Mouse (Mus musculus) left cerebral cortex, postnatal 25 days (tissue): ENCODE measurements around the gene Prox2. TPM values are rescaled to one million over a fixed set of nuclear protein-coding genes. Genes with fewer than 3 reads are reported as not detected.

ENCODE experiments used
- DNase-seq, 2 experiments: peaks; one replicate each; pipeline ENCODE4 v3.0.0; 2022; ENCODE audit warnings: low spot score in 2 of 2, mixed read lengths in 1 of 2
- intact Hi-C: fragments of 180-260 bp; cut with DNase I; formaldehyde crosslinking; loops from one replicate; pipeline ENCODE4 v1.15.1; 2025
- total RNA-seq, 2 experiments: library from RNA; stranded (reverse); gene quantifications; 2 replicates each; pipeline ENCODE4 v1.2.3; 2021

Prox2 gene
- total RNA-seq, 2 experiments from 2014 or later, result 1.3 to 1.4 TPM

DNA sequence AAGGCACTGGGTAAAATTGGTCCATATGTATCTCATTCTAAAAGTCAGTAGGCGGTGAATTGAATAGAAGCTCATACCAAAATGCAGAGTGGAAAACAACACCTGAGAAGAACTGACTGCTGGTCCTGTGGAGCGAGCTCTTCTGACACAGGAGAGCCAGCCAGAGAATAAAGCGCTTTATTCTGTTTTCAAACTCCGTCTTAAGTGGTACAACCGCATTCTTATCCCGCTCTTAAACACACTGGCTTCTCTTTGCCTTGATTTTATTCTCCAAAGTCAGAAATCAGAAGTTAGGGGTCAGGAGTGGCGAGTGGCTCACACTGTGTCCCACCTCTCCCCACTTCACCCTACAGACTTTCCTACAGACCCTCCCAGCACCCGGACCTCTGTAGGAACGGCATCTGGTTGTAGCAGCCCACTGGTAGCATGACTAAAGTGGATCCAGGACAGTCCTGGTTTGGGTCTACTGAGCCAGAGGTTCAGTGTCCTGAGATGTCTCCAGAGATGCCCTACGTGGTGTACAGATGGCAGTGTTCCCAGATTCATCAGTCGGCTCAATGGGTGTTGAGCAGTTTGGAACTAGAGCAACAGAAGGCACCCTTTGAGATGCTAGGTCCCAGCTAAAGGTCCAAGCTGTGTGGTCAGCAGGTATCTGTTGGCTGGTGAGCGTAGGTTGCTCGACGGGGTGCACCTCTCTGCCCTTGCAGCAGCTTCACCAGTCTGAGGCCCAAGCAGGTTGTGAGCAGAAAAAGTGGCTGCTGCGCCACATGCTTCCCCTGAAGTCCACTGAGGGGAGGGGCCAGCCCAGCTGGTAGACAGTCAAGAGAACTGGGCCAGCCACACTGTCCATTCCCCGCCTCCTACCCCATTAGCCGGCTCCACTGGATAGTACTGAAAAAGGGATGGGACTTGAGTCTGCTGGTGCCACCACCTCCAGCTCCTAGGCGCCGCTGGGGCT, 25.2 kb upstream of the Prox2 start:
- intact Hi-C loops, result no loop called here
- DNase-seq, result no peak

DNA sequence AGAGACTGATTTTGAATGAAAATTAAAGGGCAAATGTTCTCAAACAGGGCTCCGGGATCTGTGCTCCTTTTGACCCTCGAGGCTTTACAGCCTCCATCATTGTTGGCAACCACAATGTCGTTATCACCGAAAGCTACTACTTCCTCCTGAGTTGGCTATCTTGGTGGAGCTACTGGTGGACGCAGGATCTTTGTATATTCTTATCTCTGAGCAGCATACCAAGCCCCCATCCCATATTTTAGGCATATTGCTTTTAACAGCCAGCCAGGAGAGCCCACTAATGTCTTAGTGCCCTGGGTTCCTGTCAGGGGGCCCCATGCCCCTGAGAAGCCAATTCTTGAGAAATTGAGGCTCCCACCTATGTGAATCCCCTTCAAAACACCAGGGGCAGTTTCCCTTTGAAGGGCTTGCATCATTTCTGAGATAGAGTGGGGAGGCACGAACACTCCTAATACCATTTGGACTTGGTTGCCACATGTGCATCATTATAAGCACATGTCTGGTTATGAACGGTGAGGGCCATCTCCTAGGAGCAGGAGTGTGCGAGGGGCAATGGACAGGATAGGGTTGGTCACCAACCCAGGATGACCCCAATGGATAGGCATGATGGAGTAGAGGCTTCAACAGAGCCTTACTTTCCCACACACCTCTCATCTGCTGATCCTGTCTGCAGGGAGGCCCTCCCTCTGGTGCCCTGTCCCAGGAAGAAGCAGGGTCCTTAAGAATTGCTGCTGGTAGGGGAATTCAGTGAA, 23.7 kb upstream of the Prox2 start:
- DNase-seq, result no peak
- intact Hi-C loops, result no loop called here

DNA sequence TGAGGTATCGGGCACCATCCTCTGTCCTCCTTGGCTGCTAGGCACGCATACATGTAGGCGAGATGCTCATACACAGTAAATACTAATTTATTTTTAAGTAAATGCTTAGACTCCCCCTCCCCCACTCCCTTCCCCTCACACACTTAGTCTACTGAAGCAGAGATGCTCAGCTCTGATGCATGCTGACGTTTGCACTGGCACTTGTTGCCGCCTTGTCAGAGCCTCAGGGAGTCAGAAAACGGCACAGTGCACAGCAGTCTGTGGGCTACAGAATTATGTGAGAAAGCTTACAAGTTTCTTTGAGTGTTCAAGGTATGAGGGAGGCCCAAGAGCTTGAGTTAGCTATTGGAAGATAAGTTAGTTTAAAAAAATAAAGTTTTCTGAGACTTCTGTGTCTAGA, 20.8 kb upstream of the Prox2 start:
- intact Hi-C loops, result no loop called here
- no peak for DNase-seq

DNA sequence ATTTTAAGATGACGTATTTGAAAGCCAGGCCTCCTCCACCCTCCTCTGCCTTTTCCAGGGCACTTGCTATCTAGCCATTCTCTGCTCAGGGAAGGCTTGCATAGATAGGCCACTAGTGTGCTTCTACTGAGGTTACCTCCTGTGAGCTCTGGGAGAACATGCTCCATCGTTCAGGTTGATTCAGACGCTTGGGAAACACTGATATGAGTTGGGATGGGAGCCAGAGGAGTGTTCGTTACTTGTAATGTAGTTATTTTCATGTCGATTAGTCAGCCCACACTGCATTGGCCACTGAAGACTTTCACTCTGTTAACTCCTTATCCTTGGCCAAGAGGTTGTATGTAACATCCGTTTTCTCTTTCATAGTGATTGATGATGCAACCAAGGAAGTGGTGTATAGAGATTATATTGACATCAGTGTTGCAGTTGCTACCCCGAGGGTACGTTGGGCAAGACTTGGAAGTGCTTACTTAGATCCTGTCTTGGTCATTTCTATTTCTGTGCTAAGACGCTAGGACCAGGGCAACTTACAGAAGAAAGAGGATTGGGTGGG, 18.9 kb upstream of the Prox2 start:
- intact Hi-C loops, result no loop called here
- no peak for DNase-seq

DNA sequence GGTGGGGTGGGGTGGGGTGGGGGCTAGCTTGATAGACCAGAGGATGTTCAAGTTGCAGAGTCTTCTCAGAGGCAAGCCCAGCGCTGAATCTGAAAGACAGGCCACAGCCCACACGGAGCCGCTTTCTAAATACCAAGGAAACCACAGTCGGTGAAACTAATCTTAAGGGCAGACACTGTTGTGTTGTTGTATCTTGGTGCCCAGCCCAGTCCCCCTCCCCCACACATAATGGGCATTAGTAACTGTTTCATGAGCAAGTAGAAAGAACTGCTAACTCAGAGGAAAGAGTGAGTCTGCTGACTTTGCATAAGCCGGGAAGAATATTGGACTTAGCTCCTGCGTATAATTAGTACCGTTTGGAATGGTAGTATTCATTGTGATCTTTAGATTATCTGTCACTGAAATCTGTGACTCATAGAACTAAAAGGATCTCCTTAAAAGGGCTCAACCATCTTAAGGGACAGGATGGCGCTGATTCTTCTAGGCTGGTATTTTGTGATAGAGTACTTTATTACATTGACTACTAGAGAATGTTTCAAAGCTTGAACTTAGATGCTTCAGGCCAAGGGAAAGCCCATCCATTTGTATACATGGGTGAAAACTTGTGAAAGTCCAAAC, 16.5 kb upstream of the Prox2 start:
- intact Hi-C loops, result no loop called here
- no peak for DNase-seq

DNA sequence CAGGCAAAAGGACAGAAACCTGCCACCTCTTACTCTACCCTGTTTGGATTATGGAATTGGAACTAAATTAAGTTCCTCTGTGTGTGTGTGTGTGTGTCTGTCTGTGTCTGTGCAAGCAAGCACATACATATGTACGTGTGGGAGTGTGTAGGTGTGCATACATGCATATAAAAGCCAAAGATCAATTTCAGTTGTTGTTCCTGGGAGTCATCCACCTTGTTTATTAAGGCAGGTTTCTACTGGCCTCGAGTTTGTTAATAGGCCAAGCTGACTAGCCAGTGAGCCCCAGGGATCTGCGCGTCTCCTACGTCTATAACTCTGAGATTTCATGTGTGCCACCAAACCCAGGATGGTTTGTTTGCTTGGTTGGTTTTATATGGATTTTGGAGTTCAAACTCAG, 14.2 kb upstream of the Prox2 start:
- intact Hi-C loops, result no loop called here
- no peak for DNase-seq

DNA sequence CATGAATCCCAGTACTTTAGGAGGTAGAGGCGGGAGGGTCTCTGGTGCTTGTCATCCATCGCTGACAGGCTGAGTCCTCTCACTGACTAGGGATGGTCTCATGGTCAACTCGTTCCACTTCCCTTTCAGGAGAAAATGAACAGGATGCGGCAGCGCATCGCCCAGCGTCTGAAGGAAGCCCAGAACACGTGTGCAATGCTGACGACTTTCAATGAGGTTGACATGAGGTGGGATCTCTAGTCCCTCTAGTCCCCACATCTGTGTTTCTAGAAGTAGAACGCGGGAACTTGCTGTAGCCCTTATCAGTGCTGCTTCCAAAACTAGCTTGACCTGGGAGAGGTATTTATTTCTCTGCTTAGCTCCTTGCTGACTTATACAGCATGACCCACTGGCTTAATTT, 13.1 kb upstream of the Prox2 start:
- intact Hi-C loops, result no loop called here
- DNase-seq, result no peak

DNA sequence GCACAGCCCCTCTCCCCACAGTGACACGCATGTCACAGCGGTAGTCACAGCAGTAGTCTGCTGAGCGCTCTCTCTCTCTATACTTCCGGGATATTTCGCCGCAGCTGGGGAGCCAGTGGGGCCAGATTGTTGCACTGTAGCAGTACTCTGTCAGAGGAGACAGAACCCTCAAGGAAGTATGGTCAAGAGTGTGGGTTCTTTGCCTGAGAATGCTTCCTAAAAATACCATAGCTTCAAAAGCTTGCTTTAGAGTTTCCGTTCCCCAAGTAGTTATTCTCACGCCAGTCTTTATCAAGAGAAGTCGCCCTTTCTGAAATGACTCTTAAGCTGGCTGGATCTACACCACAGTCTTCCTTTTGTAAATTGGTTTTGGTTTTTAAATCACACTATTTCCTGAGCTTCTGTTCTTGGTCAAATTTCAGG, 12.6 kb upstream of the Prox2 start:
- intact Hi-C loops, result no loop called here

DNA sequence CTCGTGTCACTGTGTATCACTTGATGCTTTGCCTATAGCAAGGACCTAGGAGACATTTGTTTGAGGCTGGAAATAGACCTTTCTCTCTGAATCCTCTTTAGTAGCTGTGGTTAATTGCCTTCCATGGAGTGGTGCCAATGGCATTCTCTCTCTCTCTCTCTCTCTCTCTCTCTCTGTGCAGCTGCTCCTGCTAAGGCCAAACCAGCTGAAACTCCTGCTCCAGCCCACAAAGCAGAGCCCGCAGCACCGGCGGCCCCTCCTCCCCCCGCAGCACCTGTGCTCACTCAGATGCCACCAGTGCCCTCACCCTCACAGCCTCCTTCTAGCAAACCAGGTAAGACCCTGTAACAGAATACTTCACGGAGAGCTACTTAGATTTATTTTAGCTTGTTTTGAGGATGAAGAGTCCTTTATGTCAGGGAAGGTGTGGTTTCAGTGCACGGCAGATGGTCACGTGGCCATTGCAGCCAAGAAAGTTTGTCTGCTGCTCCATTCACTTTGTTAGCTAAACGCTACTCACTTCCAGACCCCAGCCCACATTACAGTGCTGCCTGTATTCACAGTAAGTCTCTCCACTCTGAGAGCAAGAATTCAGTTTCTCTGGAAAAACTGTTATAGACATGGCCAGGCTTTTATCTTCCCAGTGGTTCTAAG, 11.4 kb upstream of the Prox2 start:
- no peak for DNase-seq
- intact Hi-C loops, result no loop called here

More for the DNA sequence above, 12.6 kb upstream of the Prox2 start:
- no peak for DNase-seq

DNA sequence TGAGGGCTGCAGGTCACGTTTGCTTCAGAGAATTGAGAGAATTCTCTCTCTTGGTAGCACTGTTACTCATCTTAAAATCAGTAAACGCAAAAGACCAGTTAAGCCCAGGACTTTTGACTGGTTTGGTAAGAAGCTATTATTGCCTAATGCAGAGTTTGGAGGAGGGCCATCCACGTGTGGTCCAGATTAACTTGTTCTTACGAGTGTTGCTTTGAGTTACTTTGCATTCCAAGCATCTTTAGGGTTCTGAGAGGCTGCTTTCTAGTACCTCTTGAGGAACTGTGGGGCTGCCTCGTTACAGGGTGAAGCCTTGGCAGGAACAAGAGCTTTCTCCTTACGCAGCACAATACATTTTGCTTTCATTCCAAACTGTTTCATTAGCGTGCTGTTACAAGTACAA, 5.1 kb upstream of the Prox2 start:
- no peak for DNase-seq
- intact Hi-C loops, result no loop called here

DNA sequence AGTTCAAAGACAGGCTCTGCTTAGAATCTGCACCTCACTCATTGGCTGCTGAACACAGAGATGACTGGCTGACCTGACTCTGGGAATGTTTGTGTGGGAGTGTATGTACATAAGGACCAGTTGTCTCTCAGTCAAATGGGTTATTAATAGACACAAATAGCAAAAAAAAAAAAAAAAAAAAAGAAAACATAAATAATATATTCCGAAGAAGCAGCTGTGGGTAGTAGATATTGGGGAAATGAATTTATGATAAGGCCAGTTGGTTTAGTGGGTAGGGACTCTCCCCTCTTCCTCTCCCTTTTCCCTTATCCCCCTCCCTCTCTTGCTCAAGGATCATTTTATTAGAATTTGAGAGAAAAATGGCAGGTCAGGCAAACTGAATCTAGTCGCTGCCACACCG, 3.4 kb upstream of the Prox2 start:
- no peak for DNase-seq
- intact Hi-C loops, result no loop called here

DNA sequence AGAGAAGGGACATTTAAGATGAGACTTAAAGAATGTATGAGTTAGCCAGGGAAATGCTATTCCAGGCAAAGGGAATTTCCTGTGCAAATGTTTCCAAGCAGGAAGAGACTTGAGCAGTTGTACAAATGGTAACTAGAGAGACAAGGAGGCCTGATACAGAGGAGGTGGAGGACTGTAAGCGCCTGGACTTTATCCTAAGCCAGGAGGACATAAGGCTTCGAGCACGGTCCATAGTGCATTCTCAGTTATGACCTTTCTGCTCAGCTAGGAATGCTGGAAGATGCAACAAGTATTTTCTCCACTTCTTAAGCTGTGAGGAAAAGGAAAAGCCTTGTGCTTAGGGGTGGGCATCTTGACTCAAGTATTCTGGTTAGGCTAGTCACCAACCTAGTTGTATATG, 2.8 kb upstream of the Prox2 start:
- intact Hi-C loops, result no loop called here
- no peak for DNase-seq

DNA sequence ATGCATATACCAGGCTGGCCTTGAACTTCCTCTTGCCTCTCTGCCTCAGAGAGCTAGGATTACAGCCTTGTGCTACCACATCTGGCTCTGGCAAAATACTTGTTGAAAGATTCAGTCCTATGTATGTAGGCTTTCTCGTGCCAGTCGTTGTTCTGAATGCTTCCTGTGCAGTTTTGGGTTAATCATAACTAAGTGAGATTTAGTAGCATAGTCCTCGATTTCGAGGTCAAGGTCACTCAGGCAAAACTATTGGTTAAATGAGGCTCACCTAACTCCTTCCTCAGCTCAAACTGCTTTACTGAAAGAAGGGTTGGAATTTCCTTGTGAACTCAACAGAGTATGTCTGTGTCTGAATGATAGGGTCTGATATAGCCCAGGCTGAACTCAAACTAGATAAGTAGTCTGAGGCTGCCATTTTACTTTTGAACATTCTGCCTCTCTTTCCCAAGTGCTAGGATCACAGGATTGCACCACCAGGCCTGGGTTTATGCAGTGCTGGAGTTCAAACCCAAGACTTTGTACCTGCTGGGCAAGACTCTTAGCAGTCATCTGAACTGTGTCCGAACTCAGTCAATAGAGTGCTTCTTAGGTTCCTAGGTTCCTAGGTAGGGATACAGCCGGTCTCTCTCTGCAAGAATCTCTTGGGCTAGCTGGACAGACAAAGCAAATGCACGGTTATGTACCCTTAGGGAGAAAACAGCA, 2.1 kb upstream of the Prox2 start:
- intact Hi-C loops, result no loop called here

DNA sequence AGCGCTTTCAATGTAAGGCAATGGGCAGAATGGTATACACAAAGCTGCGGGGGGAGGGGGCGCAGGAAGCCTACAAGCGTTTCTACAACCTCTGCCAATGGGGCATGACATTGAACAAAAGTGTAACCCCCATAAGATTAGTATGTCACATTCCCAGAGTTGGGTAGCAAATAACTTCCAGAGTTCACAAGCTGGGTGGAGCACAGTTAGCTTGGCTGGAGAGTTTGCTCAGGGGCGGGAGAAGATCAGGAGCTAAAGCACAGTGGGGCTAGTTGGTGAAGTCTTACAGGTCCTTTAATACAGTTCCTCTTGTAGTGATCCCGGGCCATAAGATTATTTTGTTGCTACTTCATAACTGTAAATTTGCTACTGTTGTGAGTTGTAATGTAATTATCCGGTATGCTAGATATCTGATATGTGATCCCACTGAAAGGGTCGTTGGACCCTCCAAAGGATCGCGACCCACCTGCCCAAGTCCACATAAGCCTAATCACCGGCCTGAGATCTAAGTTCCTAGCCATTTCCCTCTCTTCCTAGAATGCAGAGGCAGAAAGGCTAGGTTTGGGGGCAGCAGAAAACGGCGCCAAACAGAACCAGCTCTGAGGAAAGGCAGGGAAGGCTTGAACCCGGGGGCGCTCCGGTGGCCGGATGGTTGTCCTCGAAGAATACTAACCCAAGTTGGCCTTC, 405 bp downstream of the Prox2 start:
- intact Hi-C loops, result no loop called here
- DNase-seq, result no peak

More for the DNA sequence above, 2.1 kb upstream of the Prox2 start:
- DNase-seq, result no peak

DNA sequence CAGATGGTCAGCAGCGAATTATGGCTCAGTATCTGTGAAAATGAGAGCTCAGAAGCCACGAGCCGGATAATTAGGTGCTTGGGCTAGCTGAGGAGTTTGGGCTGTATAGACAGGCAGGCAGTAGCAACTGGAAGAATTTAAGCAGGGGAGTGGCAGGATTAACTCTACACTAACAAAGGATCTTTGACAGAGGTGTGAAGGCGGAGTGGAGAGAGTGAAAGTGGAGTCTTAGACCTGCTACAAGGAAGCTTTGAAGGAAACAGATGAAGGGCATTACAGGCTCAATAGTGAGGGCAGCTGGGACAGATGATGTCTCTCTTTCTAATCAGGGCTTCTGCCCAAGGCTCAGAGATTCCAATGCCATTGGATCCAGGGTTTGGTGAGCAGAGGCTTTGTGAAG, 1.1 kb downstream of the Prox2 start:
- intact Hi-C loops, result no loop called here
- DNase-seq, result no peak

DNA sequence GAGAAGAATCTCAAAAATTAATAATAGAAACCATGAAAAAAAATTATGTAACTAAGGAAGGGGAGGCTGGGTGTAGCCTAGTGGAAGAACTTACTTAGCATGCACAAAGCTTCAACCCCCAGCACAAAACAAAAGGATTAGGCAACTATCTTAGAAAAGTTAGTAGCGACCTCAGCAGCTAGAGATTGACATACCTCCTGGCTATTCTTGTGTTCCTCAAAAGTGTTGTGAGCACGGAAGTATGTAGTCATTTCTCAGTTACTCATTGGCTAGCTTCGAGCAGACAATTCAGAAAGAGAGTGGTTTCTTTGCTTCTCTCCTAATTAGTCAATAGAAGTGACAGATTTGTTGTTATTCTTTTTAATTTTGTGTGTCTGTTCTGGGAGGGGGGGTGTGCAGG, 1.9 kb downstream of the Prox2 start:
- intact Hi-C loops, result no loop called here
- no peak for DNase-seq

DNA sequence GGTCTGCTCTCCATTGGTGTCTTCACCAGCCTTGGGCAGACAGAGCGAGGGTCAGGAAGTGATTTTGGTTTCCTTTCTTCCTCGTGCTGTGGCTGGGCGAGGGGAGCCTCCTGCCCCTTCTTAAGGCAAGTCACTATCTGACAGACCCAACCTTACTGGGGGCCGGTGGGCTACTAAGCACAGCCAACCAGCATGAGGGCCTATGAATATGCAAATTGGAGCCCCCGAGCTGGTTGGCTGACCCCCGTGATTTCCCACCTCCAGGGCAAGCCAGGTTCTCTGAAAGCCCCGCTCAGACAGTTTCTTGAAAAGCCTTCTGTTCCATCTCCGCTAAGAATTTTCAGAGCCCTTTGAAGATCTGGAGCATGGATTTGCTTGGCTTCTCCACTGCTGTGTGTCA, 4.3 kb downstream of the Prox2 start:
- DNase-seq, result no peak
- intact Hi-C loops, result no loop called here

DNA sequence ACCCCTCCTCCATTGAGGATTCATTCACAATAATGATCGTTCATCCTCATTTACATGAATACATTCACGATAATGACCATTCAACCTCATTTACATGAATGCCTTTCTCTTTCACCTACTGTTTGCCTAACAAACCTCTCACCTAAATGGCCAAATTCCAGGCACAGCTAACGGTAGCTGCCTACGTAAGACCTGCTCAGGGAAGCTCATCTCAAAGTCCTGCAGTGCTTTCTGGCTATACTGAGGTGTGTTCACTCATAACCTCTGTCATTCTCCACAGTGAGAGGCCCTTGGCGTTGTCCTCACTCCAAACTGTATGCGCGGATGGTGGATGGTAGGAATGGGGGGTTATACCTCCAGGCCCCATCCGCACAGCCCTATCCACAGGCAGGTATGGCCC, 5.8 kb downstream of the Prox2 start:
- intact Hi-C loops, result no loop called here
- DNase-seq, result no peak

DNA sequence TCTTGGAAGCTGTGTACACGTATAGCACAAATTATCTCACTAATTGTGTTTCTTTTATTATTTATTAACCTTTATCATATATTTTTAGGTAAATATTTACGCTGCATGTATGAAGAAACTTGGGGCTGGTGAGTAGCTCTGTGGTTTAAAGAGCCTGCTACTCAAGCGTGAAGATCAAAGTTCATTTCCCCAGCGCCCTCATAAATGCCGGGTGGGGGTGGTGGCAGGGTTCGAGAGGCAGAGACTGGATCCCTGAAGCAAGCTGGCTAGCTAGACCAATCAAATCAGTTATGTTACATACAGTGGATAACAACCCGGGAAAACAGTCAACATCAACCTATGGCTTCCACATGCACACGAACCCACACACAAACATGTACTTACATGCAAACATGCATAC, 7.5 kb downstream of the Prox2 start:
- intact Hi-C loops, result no loop called here
- no peak for DNase-seq
